ENCODE assay signal across 9 mouse cellular contexts in the genomic region with DNA sequence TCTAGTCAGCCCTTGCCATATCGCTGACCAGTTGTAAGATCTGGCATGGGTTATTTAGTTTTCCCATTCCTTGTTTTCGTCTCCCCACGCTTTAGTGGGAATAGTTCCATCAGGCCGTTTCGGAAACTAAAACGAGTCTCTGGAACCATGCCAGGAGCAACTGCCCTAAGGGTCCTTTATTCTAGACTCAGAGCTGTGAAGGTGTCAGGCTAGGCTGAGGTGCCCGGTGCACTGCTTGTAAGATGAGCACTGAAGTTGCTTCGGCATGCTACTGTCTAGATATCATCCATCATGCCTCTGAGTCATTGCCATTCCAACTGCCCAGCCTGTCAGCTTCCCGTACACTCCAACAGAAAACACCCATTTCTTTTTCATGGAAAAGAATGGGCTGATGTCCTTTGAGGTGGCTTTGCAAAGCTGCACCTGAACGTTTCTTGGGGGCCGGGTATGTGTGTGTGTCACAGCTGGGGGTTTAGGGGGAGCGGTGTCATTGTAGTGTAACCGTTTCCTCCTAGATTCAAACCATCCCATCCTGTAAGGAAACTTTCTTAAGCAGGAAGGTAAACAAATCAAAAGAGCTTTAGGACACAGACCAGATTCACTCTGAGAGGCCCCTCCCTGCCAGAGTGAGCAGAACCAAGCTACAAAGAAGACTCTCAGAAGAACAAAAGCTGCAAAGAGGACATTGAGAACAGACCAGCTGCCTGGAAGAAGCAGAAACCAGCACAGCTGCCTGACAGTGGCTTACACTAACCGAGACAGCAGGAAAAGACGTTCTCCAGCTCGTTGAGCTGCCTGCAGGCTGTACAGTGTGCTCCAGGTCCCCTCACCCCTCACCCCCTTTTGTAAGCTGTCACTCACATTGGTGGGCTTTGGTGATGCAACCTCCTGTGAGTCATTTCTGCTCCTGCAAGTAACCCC.
DNase-seq lines count a peak whose midpoint lies in the region; ATAC-seq lines count a peak whose summit lies in the region.
"Had no signal": no experiment of that assay in that cellular context is flagged by ENCODE, and none has a peak within 500 bp of the region (broad histone marks: within the 10 kb centered on the region; RNA-seq: fewer than 3 reads in every experiment).

No protein-coding gene starts in this region.

- H3K9me3 ChIP-seq in liver, embryonic 15.5 days (replicated peaks) = no peaks in the 10 kb centered on the region

- DNase-seq in heart, adult 11 months = peak; percentile 80
- no peak for DNase-seq in heart, postnatal 4 days
- DNase-seq in thymus, postnatal 25 days = peak; percentile 7
- no peak for DNase-seq in thymus, postnatal 0 days (ENCODE audit: low spot score)
- DNase-seq in urinary bladder, postnatal 10 days (ENCODE audit: low spot score) = no peak
- DNase-seq in gastrocnemius, postnatal 36 days = no peak
- no peak for DNase-seq in urinary bladder, postnatal 4 days (ENCODE audit: low spot score in 2 of 2)
- DNase-seq: cerebellum, adult 9-10 months had no signal

- H3K4me2 ChIP-seq in liver, embryonic 15.5 days = no peak overlapping the region; the same call in 1 of the 2 replicates

- H3K27ac ChIP-seq in liver, embryonic 15.5 days (replicated peaks) = no peak overlapping the region

- intact Hi-C loops in gastrocnemius, postnatal 36 days (cut with DNase I) = no loop called here

- H3K4me3 ChIP-seq in liver, embryonic 15.5 days (replicated peaks) = no peak overlapping the region

- no peaks in the 10 kb centered on the region for H3K36me3 ChIP-seq in liver, embryonic 15.5 days (replicated peaks)

- peak; percentile 56 for ATAC-seq in liver, embryonic 15.5 days (ENCODE audit: insufficient read depth)

- H3K27me3 ChIP-seq in liver, embryonic 15.5 days = no peaks in the 10 kb centered on the region

- peaks cover 9% of the 10 kb centered on the region for H3K4me1 ChIP-seq in liver, embryonic 15.5 days (replicated peaks)

- no peak overlapping the region for H3K9ac ChIP-seq in liver, embryonic 15.5 days

- WGBS in liver, embryonic 15.5 days (ENCODE audit: insufficient replicate concordance) = 61% methylated on average over 16 of the region's 16 CpGs

Comparison
In these comparisons a context has a peak if more than half of its experiments do, and no peak if none do; other contexts are left out.
1. DNase-seq: peak in heart, adult 11 months (single experiment) and thymus, postnatal 25 days (single experiment); none in heart, postnatal 4 days (single experiment), thymus, postnatal 0 days (single experiment), urinary bladder, postnatal 10 days (single experiment), gastrocnemius, postnatal 36 days (0 of 2) and urinary bladder, postnatal 4 days (0 of 2).